Mouse (Mus musculus) bone marrow, adult 2 months (tissue): ENCODE data around the gene Tulp4.

ENCODE experiments used
- CTCF ChIP-seq: fragments of 200-500 bp; IDR thresholded peaks from 2 replicates; pipeline ENCODE4 v1.5.1; 2011; ENCODE audit warnings: low read length, control low read depth; ENCODE audit not compliant: control insufficient read depth, insufficient read depth
- POLR2A ChIP-seq: fragments of 200-500 bp; IDR thresholded peaks from 2 replicates; pipeline ENCODE4 v1.6.1; 2011; ENCODE audit warnings: low read depth, mild to moderate bottlenecking, control low read depth, low read length, borderline replicate concordance; ENCODE audit not compliant: control insufficient read depth

GRCm38 (mm10) chr17:6102287-6102686, 4.0 kb upstream of the Tulp4 start:
- TF ChIP-seq CTCF (no peak), POLR2A (no peak)
